Mouse (Mus musculus) heart, adult 2 months (tissue): Measurements from ENCODE around the gene Elmsan1. TPM values are rescaled to one million over a fixed set of nuclear protein-coding genes. Genes with fewer than 3 reads are reported as not detected.
A peak's percentile ranks its signal among the peaks of the same experiment; 100 is the strongest.
"Not testable (repeated sequence)": the region's sequence is repeated elsewhere in the genome, so short reads cannot be mapped to it uniquely, and the experiment has no call there.

ENCODE experiments used
- DNase-seq, 2 experiments: peaks; one replicate each; pipeline ENCODE4 v3.0.0; 2021
- H3K27ac ChIP-seq: fragments of 200-600 bp; 2 replicates; pipeline ENCODE4 v1.8.1; 2022
- H3K27me3 ChIP-seq: fragments of 200-500 bp; 2 replicates; pipeline ENCODE4 v1.6.1; 2012; ENCODE audit warnings: mild to moderate bottlenecking, low read length, inconsistent platforms, mixed read lengths; ENCODE audit not compliant: control insufficient read depth, insufficient read depth
- H3K36me3 ChIP-seq: fragments of 200-500 bp; 2 replicates; pipeline ENCODE4 v1.6.1; 2012; ENCODE audit warnings: low read length, inconsistent platforms; ENCODE audit not compliant: control insufficient read depth, insufficient read depth
- H3K4me1 ChIP-seq: fragments of 200-500 bp; 2 replicates; pipeline ENCODE4 v1.6.1; 2011; ENCODE audit warnings: low read length; ENCODE audit not compliant: control insufficient read depth, insufficient read depth
- H3K4me3 ChIP-seq: fragments of 200-600 bp; 2 replicates; pipeline ENCODE4 v1.8.1; 2022
- H3K79me2 ChIP-seq: fragments of 200-500 bp; replicated peaks from 2 replicates; pipeline ENCODE4 v1.6.1; 2012; ENCODE audit warnings: mild to moderate bottlenecking, inconsistent platforms, low read length, moderate library complexity, mixed read lengths; ENCODE audit not compliant: control insufficient read depth, insufficient read depth
- H3K9ac ChIP-seq: fragments of 200-500 bp; 2 replicates; pipeline ENCODE4 v1.6.1; 2012; ENCODE audit warnings: low read depth, mild to moderate bottlenecking, control low read depth, inconsistent platforms, low read length, mixed read lengths
- CTCF ChIP-seq: fragments of 200-600 bp; IDR thresholded peaks from 2 replicates; pipeline ENCODE4 v1.8.1; 2022; ENCODE audit warnings: antibody characterized with exemption, mild to moderate bottlenecking, moderate library complexity
- EP300 ChIP-seq: fragments of 200-500 bp; IDR thresholded peaks from 2 replicates; pipeline ENCODE4 v1.6.1; 2011; ENCODE audit warnings: low read depth, low read length, control low read depth; ENCODE audit not compliant: insufficient read depth
- POLR2A ChIP-seq: fragments of 200-500 bp; IDR thresholded peaks from 2 replicates; pipeline ENCODE4 v1.6.1; 2011; ENCODE audit warnings: mild to moderate bottlenecking, low read depth, low read length, control low read depth; ENCODE audit not compliant: insufficient read depth
- WGBS: fragments of 180-500 bp; shearing (Covaris S2); methylation state at CpG from one replicate; pipeline ENCODE4 v1.1.7; 2018; 5-methylcytosine and 5-hydroxymethylcytosine counted together
- intact Hi-C: fragments of 180-260 bp; cut with DNase I; formaldehyde crosslinking; loops from one replicate; pipeline ENCODE4 v1.15.1; 2025
- polyA plus RNA-seq: library from polyadenylated mRNA; depleted of rRNA; stranded (reverse); fragments of >200 nt; gene quantifications from 2 replicates; pipeline ENCODE4 v1.2.3, GENCODE M21; 2012
- total RNA-seq, 2 experiments: library from RNA; stranded (reverse); gene quantifications; 2 replicates each; pipeline ENCODE4 v1.2.3; 2021

The Elmsan1 gene
- total and polyA plus RNA-seq, 3 experiments, result 8.1 to 14.7 (median 12.3) TPM

GRCm38 (mm10) chr12:84110814-84111213 lies 107.9 kb downstream of the Elmsan1 start:
- no peak for TF ChIP-seq EP300
- TF ChIP-seq POLR2A, result no peak
- no peak for TF ChIP-seq CTCF
- no peak for DNase-seq
- WGBS, result 89% methylated on average over 4 of the region's 4 CpGs
- Histone ChIP-seq H3K9ac (no peak overlapping the region), H3K36me3 (no peaks in the 10 kb centered on the region), H3K4me3 (no peak overlapping the region), H3K27me3 (no peaks in the 10 kb centered on the region), H3K4me1 (peaks cover 1% of the 10 kb centered on the region; the same call in 1 of the 2 replicates), H3K27ac (no peak overlapping the region), H3K79me2 (no peaks in the 10 kb centered on the region)
- intact Hi-C loops, result no loop called here

GRCm38 (mm10) chr12:84109924-84110323 lies 108.8 kb downstream of the Elmsan1 start:
- intact Hi-C loops, result no loop called here

GRCm38 (mm10) chr12:84107692-84108091 lies 111.0 kb downstream of the Elmsan1 start:
- intact Hi-C loops, result no loop called here
- no peaks in the 10 kb centered on the region for H3K4me1 ChIP-seq
- no peaks in the 10 kb centered on the region for H3K36me3 ChIP-seq
- TF ChIP-seq CTCF, result no peak
- no peak for TF ChIP-seq EP300
- TF ChIP-seq POLR2A, result no peak
- no peak overlapping the region for H3K4me3 ChIP-seq
- no peaks in the 10 kb centered on the region for H3K79me2 ChIP-seq
- no peak overlapping the region for H3K27ac ChIP-seq
- 72% methylated on average over 1 of the region's 1 CpGs for WGBS
- H3K27me3 ChIP-seq, result no peaks in the 10 kb centered on the region
- no peak for DNase-seq
- H3K9ac ChIP-seq, result no peak overlapping the region

More at GRCm38 (mm10) chr12:84109924-84110323, 108.8 kb downstream of the Elmsan1 start:
- WGBS, result 88% methylated on average over 1 of the region's 1 CpGs
- no peak for DNase-seq
- Histone ChIP-seq H3K4me1 (peaks cover under 1% of the 10 kb centered on the region; the same call in 1 of the 2 replicates), H3K27ac (no peak overlapping the region), H3K27me3 (no peaks in the 10 kb centered on the region), H3K79me2 (no peaks in the 10 kb centered on the region), H3K9ac (no peak overlapping the region), H3K36me3 (no peaks in the 10 kb centered on the region), H3K4me3 (no peak overlapping the region)
- TF ChIP-seq CTCF (0 out of 2 replicates have a peak, but pooled peaks have one; percentile 5), EP300 (no peak)

- intact Hi-C loops, result no loop called here
- Histone ChIP-seq H3K4me3 (no peak overlapping the region), H3K79me2 (no peaks in the 10 kb centered on the region), H3K4me1 (no peaks in the 10 kb centered on the region), H3K36me3 (no peaks in the 10 kb centered on the region), H3K9ac (no peak overlapping the region), H3K27ac (no peak overlapping the region), H3K27me3 (no peaks in the 10 kb centered on the region)
- no peak for DNase-seq
- TF ChIP-seq CTCF (no peak), POLR2A (no peak), EP300 (no peak)
- WGBS, result 87% methylated on average over 3 of the region's 3 CpGs
Observed at GRCm38 (mm10) chr12:84107012-84107411, 111.7 kb downstream of the Elmsan1 start.

GRCm38 (mm10) chr12:84101493-84101845 lies 117.2 kb downstream of the Elmsan1 start:
- WGBS, result 68% methylated on average over 2 of the region's 2 CpGs
- H3K9ac ChIP-seq, result peak overlapping the region; percentile 76
- no peak for DNase-seq
- no peaks in the 10 kb centered on the region; the same call in 1 of the 2 replicates for H3K4me1 ChIP-seq
- H3K27ac ChIP-seq, result no peak overlapping the region
- TF ChIP-seq CTCF (no peak), POLR2A (no peak), EP300 (no peak)
- H3K79me2 ChIP-seq, result no peaks in the 10 kb centered on the region
- intact Hi-C loops, result no loop called here
- peak overlapping the region; percentile 56 for H3K4me3 ChIP-seq
- H3K36me3 ChIP-seq, result no peaks in the 10 kb centered on the region
- no peaks in the 10 kb centered on the region for H3K27me3 ChIP-seq

- H3K4me1 ChIP-seq, H3K36me3 ChIP-seq, intact Hi-C loops, H3K27me3 ChIP-seq, H3K79me2 ChIP-seq: not testable (repeated sequence)
- Histone ChIP-seq H3K4me3 (peak within 1 kb of the TSS; percentile 56), H3K9ac (peak within 1 kb of the TSS; percentile 76), H3K27ac (peak within 1 kb of the TSS; percentile 54)
- WGBS, result under 1% methylated on average over 80 of the region's 80 CpGs
- DNase-seq, result peak; percentile 48 to 62
Observed at GRCm38 (mm10) chr12:84100604-84101492, 117.8 kb downstream of the Elmsan1 start, which contains the start of gene Acot6. TSS of gene Acot6 (plus strand) at chr12:84100654.
